Mouse (Mus musculus): Measurements from ENCODE around the gene Nup98. TPM values are rescaled to one million over a fixed set of nuclear protein-coding genes. Genes with fewer than 3 reads are reported as not detected.
A peak's percentile ranks its signal among the peaks of the same experiment; 100 is the strongest.

Gene Nup98
- total RNA-seq (2014; rRNA removed) (33.9 and 37.1 TPM in 2 replicates), polyA plus RNA-seq (2015; fragmentation: Nextera tagmentation; extraction: Ambion mirVana) (11.0 and 11.2 TPM in 2 replicates)

DNA sequence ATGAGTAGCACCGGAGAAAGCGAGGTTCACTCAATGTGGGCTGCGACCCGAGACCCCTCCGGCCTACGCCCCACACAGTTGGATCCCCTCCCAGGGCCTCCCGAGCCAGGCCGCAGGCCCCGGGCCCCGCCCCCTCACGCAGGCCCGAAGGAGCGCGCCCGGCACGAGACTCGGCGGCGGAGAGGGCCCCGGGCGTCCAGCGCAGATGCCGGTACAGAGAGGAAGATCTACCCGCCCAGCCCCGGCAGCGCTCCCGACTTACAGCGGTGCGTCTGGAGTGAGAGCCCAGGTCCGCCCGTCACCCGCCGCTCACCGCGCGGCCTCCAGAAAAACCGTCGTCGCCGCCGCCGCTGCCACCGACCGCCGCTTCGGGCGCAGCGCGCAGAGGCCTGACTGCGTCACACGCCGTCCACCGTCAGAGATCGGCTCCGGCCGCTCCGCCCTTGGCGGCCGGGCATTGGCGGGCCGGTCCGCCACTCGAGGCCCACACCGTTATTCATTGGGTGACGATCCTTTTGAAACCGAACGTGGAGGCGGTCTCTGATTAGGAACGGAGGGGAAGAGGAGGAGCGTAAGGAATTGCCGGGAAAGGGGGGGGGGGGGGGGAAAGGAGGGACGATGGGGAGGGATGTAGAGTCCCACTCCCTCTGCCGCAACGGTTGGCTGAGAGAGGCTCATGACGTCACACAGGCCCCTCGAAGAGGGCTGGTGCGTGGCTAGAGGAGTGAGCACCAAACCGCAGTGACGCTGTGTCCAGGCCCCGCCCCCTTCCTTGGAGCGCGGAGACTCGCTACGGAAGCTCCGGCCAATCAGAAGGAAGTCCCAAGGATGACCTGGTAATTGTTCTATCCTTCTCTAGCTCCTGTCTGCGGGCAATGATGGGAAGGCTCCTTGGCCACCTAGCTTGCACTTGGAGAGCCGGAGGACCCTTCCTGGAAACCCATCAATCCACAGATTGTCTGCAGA lies at the start of gene Nup98, which contains the start of gene Pgap2:
TSS of gene Nup98 (minus strand) at position 421 of the 966 bp plus-strand sequence.
TSS of gene Pgap2 (plus strand) at position 453 of the 966 bp plus-strand sequence.
- under 1% methylated on average over 72 of the region's 87 CpGs for WGBS
- peak within 1 kb of the TSS; percentile 87 for H3K4me2 ChIP-seq (ENCODE audit: low read depth, low read length)
- peaks cover 3% of the 10 kb centered on the region; the same call in 1 of the 2 replicates for H3K4me1 ChIP-seq (ENCODE audit: insufficient read depth, low read length)
- TF ChIP-seq CTCF (IDR thresholded peaks at IDR 0.05; ENCODE audit: low read depth), result peak; percentile 30; the same call in 1 of the 2 replicates
- H3K27me3 ChIP-seq (ENCODE audit: insufficient read depth, low read length), result no peaks in the 10 kb centered on the region
- no peaks in the 10 kb centered on the region for H3K36me3 ChIP-seq (ENCODE audit: insufficient read depth, low read length)
- H3K9me3 ChIP-seq (ENCODE audit: low read length), result no peaks in the 10 kb centered on the region
- ATAC-seq, result peak; percentile 99
- H3K9ac ChIP-seq (replicated peaks; ENCODE audit: low read length), result peak within 1 kb of the TSS; percentile 79
- peak within 1 kb of the TSS; percentile 93 for H3K27ac ChIP-seq
- peak within 1 kb of the TSS; percentile 78 for H3K4me3 ChIP-seq (ENCODE audit: low read length)
- DNase-seq (ENCODE audit: low spot score), result peak; percentile 100

DNA sequence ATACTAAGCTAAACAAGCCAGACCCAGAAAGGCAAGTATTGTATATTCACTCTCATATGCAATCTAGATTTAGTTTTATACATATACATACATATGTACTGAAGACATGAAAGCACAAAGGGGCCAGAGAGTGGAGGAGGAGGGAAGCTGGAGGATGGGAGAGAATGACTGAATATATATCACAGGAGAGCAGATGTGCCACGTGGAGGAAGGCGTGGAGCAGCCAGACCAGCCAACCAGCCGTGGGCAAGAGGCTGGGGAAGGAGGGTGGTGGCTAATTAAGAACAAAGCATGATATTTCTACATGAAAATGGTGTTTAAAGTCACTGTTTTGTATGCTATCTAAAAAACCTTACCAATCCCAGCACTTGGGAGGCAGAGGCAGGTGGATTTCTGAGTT lies 48.8 kb upstream of the Nup98 start:
- TF ChIP-seq CTCF (IDR thresholded peaks at IDR 0.05; ENCODE audit: low read depth), result no peak
- Histone ChIP-seq H3K9ac (replicated peaks; ENCODE audit: low read length) (no peak overlapping the region), H3K4me3 (ENCODE audit: low read length) (no peak overlapping the region), H3K4me1 (ENCODE audit: insufficient read depth, low read length) (no peaks in the 10 kb centered on the region), H3K9me3 (ENCODE audit: low read length) (no peaks in the 10 kb centered on the region), H3K27ac (no peak overlapping the region), H3K27me3 (ENCODE audit: insufficient read depth, low read length) (no peaks in the 10 kb centered on the region), H3K4me2 (ENCODE audit: low read depth, low read length) (no peak overlapping the region), H3K36me3 (ENCODE audit: insufficient read depth, low read length) (no peaks in the 10 kb centered on the region)
- WGBS, result 65% methylated on average over 3 of the region's 3 CpGs
- DNase-seq (ENCODE audit: low spot score), result no peak
- no peak for ATAC-seq

DNA sequence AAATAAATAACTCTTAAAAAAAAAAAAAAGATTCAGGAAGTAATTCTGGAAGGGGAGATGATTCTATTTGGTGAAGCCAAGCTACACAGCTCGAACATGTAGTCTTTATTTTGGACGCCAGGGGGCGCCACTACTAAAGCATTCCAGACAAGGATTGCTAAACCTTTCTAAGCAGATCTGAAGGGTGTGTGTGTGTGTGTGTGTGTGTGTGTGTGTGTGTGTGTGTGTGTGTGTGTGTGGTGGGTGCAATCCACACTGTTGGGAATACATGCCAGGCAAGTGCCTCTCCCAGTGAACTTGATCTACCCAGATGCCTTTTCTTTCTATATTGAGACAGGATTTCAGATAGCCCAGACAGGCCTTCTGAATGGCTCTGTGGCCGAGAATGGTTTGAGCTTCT lies 48.2 kb upstream of the Nup98 start:
- no peak overlapping the region for H3K4me2 ChIP-seq (ENCODE audit: low read depth, low read length)
- peak; percentile 86 for ATAC-seq
- H3K9me3 ChIP-seq (ENCODE audit: low read length), result no peaks in the 10 kb centered on the region
- no peak overlapping the region for H3K9ac ChIP-seq (replicated peaks; ENCODE audit: low read length)
- H3K36me3 ChIP-seq (ENCODE audit: insufficient read depth, low read length), result no peaks in the 10 kb centered on the region
- peak; percentile 81 for TF ChIP-seq CTCF (IDR thresholded peaks at IDR 0.05; ENCODE audit: low read depth)
- no peak overlapping the region for H3K27ac ChIP-seq
- 17% methylated on average over 4 of the region's 4 CpGs for WGBS
- no peaks in the 10 kb centered on the region for H3K4me1 ChIP-seq (ENCODE audit: insufficient read depth, low read length)
- peak; percentile 86 for DNase-seq (ENCODE audit: low spot score)
- H3K27me3 ChIP-seq (ENCODE audit: insufficient read depth, low read length), result no peaks in the 10 kb centered on the region
- no peak overlapping the region for H3K4me3 ChIP-seq (ENCODE audit: low read length)

DNA sequence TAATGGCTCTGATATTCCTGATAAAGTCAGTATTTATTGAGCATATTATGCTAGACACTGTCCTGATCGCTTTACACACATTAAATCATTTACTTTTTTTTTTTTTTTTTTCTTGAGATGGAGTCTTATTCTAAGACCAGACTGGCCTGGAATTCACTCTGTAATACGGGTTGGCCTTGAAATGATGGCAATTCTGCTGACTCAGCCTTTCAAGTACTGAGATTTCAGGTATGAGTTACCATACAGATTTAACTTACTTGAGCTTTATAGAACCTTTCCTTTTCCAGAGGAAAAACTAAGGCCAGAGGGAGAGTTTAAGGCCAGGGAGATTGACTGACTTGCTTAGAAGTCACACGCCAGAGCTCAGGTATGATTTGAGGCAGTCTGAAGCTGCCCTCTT lies 46.7 kb upstream of the Nup98 start:
- 83% methylated on average over 3 of the region's 3 CpGs for WGBS
- no peak overlapping the region for H3K9ac ChIP-seq (replicated peaks; ENCODE audit: low read length)
- H3K27ac ChIP-seq, result no peak overlapping the region
- no peaks in the 10 kb centered on the region for H3K4me1 ChIP-seq (ENCODE audit: insufficient read depth, low read length)
- TF ChIP-seq CTCF (IDR thresholded peaks at IDR 0.05; ENCODE audit: low read depth), result no peak
- H3K27me3 ChIP-seq (ENCODE audit: insufficient read depth, low read length), result no peaks in the 10 kb centered on the region
- H3K4me3 ChIP-seq (ENCODE audit: low read length), result no peak overlapping the region
- no peak overlapping the region for H3K4me2 ChIP-seq (ENCODE audit: low read depth, low read length)
- H3K9me3 ChIP-seq (ENCODE audit: low read length), result no peaks in the 10 kb centered on the region
- no peak for ATAC-seq
- no peak for DNase-seq (ENCODE audit: low spot score)
- H3K36me3 ChIP-seq (ENCODE audit: insufficient read depth, low read length), result no peaks in the 10 kb centered on the region

DNA sequence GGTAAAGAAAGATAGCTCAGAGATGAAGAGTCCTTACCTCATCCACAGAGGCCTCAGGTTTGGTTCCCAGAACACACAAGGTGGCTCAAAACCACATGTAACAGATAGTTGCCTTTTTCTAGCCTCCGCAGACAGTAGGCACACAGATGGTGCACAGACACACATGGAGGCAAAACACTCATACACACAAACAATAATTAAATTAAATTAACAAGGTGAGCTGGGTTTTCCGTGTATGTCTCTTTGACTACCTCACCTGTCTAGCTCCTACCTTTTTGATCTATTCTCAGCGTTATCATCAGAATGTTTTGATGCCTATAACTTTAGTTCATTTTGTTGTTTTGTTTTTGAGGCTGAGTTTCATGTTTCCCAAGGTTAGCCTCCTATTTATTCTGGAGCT lies 46.0 kb upstream of the Nup98 start, which contains the start of gene Rhog:
TSS of gene Rhog (minus strand) at position 101 of the 400 bp plus-strand sequence.
- no peak for TF ChIP-seq CTCF (IDR thresholded peaks at IDR 0.05; ENCODE audit: low read depth)
- Histone ChIP-seq H3K4me2 (ENCODE audit: low read depth, low read length) (no peak within 1 kb of the TSS), H3K27ac (no peak within 1 kb of the TSS), H3K27me3 (ENCODE audit: insufficient read depth, low read length) (no peaks in the 10 kb centered on the region), H3K4me1 (ENCODE audit: insufficient read depth, low read length) (no peaks in the 10 kb centered on the region), H3K9me3 (ENCODE audit: low read length) (no peaks in the 10 kb centered on the region), H3K9ac (replicated peaks; ENCODE audit: low read length) (no peak within 1 kb of the TSS), H3K36me3 (ENCODE audit: insufficient read depth, low read length) (no peaks in the 10 kb centered on the region), H3K4me3 (ENCODE audit: low read length) (no peak within 1 kb of the TSS)
- whole genome bisulfite sequencing, result 82% methylated on average over 3 of the region's 3 CpGs
- ATAC-seq, result no peak
- no peak for DNase-seq (ENCODE audit: low spot score)

DNA sequence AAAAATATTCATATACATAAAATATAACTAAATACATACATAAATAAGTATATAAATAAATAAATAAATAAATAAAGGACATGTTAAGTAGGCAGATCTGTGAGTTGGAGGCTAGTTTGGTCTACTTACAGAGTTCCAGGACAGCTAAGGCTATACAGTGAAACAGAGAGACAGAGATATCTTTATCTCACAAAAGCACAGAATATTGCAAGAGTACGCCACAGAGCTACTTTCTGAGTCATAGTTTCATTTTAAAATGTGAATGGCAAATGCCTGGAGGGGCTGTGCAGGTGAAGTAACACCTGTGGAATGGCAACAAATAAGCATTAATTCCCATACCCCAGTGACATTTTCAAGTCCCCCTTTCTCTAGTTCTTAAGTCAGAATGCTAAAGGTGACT lies 43.7 kb upstream of the Nup98 start:
- no peak overlapping the region for H3K4me3 ChIP-seq (ENCODE audit: low read length)
- ATAC-seq, result no peak
- DNase-seq (ENCODE audit: low spot score), result no peak
- H3K36me3 ChIP-seq (ENCODE audit: insufficient read depth, low read length), result no peaks in the 10 kb centered on the region
- H3K9ac ChIP-seq (replicated peaks; ENCODE audit: low read length), result no peak overlapping the region
- H3K4me2 ChIP-seq (ENCODE audit: low read depth, low read length), result no peak overlapping the region
- H3K9me3 ChIP-seq (ENCODE audit: low read length), result no peaks in the 10 kb centered on the region
- H3K27me3 ChIP-seq (ENCODE audit: insufficient read depth, low read length), result no peaks in the 10 kb centered on the region
- no peaks in the 10 kb centered on the region for H3K4me1 ChIP-seq (ENCODE audit: insufficient read depth, low read length)
- 93% methylated on average over 1 of the region's 1 CpGs for WGBS
- no peak overlapping the region for H3K27ac ChIP-seq
- no peak for TF ChIP-seq CTCF (IDR thresholded peaks at IDR 0.05; ENCODE audit: low read depth)
